Mouse (Mus musculus) spleen, adult 2 months (tissue): ENCODE measurements around the gene Il12rb1. TPM values are rescaled to one million over a fixed set of nuclear protein-coding genes. Genes with fewer than 3 reads are reported as not detected.

Experiments
- DNase-seq, 2 experiments: peaks; one replicate each; pipeline versions ENCODE4 v3.0.0 to v3.0.0-alpha.2; 2012 to 2021; ENCODE audit warnings: low spot score in 2 of 2, low read depth in 1 of 2
- H3K27ac ChIP-seq: fragments of 200-500 bp; 2 replicates; pipeline ENCODE4 v1.5.1; 2012; ENCODE audit warnings: low read length, inconsistent platforms; ENCODE audit not compliant: insufficient read depth
- H3K27me3 ChIP-seq: fragments of 200-500 bp; 2 replicates; pipeline ENCODE4 v1.6.1; 2012; ENCODE audit warnings: mild to moderate bottlenecking, moderate library complexity, low read length, inconsistent platforms; ENCODE audit not compliant: control insufficient read depth, insufficient read depth
- H3K36me3 ChIP-seq: fragments of 200-500 bp; 2 replicates; pipeline ENCODE4 v1.6.1; 2012; ENCODE audit warnings: mild to moderate bottlenecking, low read length, inconsistent platforms; ENCODE audit not compliant: control insufficient read depth, insufficient read depth
- H3K4me1 ChIP-seq: fragments of 200-500 bp; 2 replicates; pipeline ENCODE4 v1.6.1; 2011; ENCODE audit warnings: inconsistent platforms; ENCODE audit not compliant: control insufficient read depth, insufficient read depth, insufficient read length
- H3K4me3 ChIP-seq: fragments of 200-500 bp; 2 replicates; pipeline ENCODE4 v1.5.1; 2011; ENCODE audit warnings: mild to moderate bottlenecking, inconsistent platforms; ENCODE audit not compliant: insufficient read depth, insufficient read length; ENCODE audit errors: extremely low read depth
- CTCF ChIP-seq: fragments of 200-500 bp; IDR thresholded peaks from 2 replicates; pipeline ENCODE4 v1.5.1; 2011; ENCODE audit warnings: mild to moderate bottlenecking, inconsistent platforms; ENCODE audit not compliant: insufficient read depth, insufficient read length, insufficient replicate concordance; ENCODE audit errors: extremely low read depth
- POLR2A ChIP-seq: fragments of 200-500 bp; IDR thresholded peaks from 2 replicates; pipeline ENCODE4 v1.6.1; 2011; ENCODE audit warnings: low read depth, low read length, inconsistent platforms
- WGBS: fragments of 180-500 bp; shearing (Covaris S2); methylation state at CpG from one replicate; pipeline ENCODE4 v1.1.7; 2018; 5-methylcytosine and 5-hydroxymethylcytosine counted together
- polyA plus RNA-seq: library from polyadenylated mRNA; depleted of rRNA; stranded (reverse); fragments of >200 nt; gene quantifications from 2 replicates; pipeline ENCODE4 v1.2.3, GENCODE M21; 2012

Il12rb1 gene
- polyA plus RNA-seq, 1 experiment: 5.8 TPM

DNA sequence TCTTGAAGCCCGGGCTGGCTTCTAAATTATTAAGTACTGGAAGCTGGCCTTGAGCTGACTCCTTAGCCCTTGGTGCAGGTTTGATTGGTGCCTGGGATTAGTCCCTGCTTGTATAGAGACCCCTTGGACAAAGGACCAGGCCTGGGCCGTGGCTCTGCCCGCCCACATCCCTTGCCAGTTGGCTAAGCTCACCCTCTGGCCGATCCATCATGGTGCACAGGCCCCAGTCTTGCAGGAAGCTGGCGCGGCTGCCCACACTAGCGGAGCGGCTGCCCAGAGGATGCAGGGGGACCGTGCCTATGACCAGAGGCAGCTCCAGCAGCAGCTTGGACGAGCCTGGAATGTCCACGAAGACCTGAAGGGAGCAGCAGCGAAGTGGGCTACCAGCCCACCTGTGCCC, 28.4 kb downstream of the Il12rb1 start:
- no peak for DNase-seq
- H3K4me3 ChIP-seq: no peak overlapping the region
- peaks cover 16% of the 10 kb centered on the region for H3K36me3 ChIP-seq
- WGBS: 93% methylated on average over 12 of the region's 12 CpGs
- peaks cover 17% of the 10 kb centered on the region; the same call in 1 of the 2 replicates for H3K4me1 ChIP-seq
- TF ChIP-seq CTCF: no peak
- no peak for TF ChIP-seq POLR2A
- no peaks in the 10 kb centered on the region for H3K27me3 ChIP-seq
- no peak overlapping the region for H3K27ac ChIP-seq

DNA sequence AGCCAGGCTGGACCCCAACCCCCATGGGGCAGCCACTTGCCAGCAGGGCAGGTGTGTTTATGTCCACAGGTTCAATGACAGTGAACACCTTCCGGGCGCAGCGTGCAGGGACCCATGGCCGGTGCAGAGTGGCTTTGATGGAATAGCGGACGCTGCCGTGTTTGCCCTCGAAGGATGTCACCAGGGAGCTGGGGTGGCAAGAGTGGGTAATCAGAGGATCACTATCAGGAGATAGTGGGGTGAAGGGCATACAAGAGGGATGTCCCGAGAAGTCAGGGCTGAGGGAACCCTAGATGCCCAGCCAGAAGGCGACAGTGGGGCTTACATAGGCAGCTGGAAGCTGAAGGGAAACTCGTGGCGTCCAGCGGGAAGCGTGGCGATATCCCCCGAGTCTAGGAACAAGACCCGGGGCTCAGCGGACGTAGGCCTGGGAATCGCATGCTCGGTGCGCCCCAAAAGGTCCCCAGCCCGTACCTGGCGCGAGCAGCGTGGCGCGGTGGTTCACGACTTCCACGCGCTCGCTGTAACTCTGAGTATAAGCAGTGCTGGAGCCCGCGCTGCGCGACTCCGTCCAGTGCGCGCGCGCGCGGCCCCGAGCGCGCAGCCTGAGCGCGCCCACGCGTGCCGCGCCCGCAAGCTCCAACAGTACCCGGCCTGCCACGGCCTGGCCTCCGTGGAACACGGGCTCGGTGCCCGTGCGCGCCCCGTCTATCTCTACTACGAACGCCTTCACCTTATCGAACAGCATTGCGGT, 30.6 kb downstream of the Il12rb1 start:
- no peak for DNase-seq
- Histone ChIP-seq H3K36me3 (peaks cover 16% of the 10 kb centered on the region), H3K4me1 (peaks cover 5% of the 10 kb centered on the region; the same call in 1 of the 2 replicates), H3K4me3 (peak overlapping the region; percentile 70), H3K27me3 (no peaks in the 10 kb centered on the region), H3K27ac (peak overlapping the region; percentile 94)
- TF ChIP-seq POLR2A (no peak), CTCF (no peak)
- 1% methylated on average over 66 of the region's 66 CpGs for WGBS

DNA sequence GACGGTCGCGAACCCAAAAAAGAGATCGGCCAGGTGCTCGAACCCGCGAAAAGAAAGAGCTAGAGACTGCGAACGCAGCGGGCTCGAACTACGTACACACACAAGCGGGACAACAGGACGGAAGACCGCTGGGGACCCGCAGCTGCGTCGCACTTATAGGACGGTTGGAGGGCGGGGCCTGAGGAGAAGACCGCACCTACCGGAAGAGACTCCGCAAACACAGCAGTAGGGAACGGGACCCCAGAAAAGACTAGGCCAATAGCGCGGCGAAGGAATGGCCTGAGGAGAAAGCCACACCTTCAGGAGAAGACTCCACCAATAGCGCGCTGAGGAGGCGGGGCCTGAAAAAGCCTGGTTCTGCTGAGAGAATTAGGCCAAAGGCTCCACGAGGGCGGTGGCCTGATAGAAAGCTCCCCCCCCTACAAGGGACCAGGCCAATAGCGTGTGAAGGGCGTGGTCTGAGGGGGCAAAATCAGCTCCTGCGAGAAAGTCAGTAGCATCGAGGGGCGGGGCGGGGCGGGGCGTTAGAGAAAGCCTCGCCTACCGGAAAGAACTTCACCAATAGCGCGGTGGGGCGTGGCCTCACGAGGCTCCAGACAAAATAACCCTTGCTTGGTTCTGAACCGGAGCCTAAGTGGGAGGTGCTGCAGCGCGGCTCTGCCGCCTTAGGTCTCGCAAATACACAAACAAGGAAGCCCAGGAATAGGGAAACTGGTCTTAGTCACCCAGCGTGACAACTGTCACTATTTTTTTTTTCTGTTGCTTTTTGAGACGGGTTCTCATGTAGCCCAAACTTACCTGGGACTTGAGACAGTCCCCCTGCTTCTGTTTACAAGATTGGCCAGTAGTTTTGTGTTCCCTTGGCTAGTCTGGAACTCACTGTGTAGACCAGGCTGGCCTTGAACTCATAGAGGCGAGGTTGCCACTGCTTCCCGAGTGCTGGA, 31.4 kb downstream of the Il12rb1 start, which contains the start of gene Arrdc2:
TSS of gene Arrdc2 (minus strand) at position 313 of the 944 bp plus-strand sequence.
- TF ChIP-seq POLR2A (peak; percentile 98), CTCF (no peak)
- Histone ChIP-seq H3K27ac (peak within 1 kb of the TSS; percentile 94), H3K4me3 (peak within 1 kb of the TSS; percentile 70), H3K27me3 (no peaks in the 10 kb centered on the region), H3K4me1 (peaks cover 3% of the 10 kb centered on the region; the same call in 1 of the 2 replicates), H3K36me3 (peaks cover 16% of the 10 kb centered on the region)
- WGBS: 2% methylated on average over 55 of the region's 55 CpGs
- DNase-seq: peak; percentile 97 to 100

DNA sequence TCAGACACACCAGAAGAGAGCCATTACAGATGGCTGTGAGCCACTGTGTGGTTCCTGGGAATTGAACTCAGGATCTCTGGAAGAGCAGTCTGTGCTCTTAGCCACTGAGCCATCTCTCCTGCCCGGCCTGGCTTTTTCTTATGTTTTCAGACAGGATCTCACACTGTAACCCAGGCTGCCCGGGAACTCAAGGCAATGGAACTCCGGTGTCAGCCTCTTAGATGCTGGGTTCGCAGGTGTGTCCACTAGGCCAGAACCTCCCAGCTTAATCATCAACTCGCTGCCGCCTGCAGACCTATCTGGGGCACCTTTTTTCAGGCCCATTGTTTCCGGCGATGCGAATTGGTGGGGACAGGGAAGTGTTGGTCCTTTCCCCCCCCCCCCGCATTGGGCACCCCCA, 32.3 kb downstream of the Il12rb1 start:
- Histone ChIP-seq H3K36me3 (peaks cover 13% of the 10 kb centered on the region), H3K27ac (no peak overlapping the region; the same call in 1 of the 2 replicates), H3K27me3 (no peaks in the 10 kb centered on the region), H3K4me3 (no peak overlapping the region), H3K4me1 (peaks cover 3% of the 10 kb centered on the region; the same call in 1 of the 2 replicates)
- WGBS: 53% methylated on average over 10 of the region's 10 CpGs
- DNase-seq: no peak
- TF ChIP-seq CTCF (no peak), POLR2A (no peak)

GRCm38 (mm10) chr8:70841147-70842072, 33.2 kb downstream of the Il12rb1 start:
- peaks cover 3% of the 10 kb centered on the region; the same call in 1 of the 2 replicates for H3K4me1 ChIP-seq
- TF ChIP-seq CTCF: peak; percentile 88; the same call in 1 of the 2 replicates
- no peak for TF ChIP-seq POLR2A
- H3K4me3 ChIP-seq: no peak overlapping the region
- H3K27me3 ChIP-seq: no peaks in the 10 kb centered on the region
- peak in 1 of 2 experiments; percentile 82 for DNase-seq
- H3K27ac ChIP-seq: peak overlapping the region; percentile 61; the same call in 1 of the 2 replicates
- H3K36me3 ChIP-seq: peaks cover 7% of the 10 kb centered on the region; the same call in 1 of the 2 replicates
- 19% methylated on average over 22 of the region's 22 CpGs for WGBS

GRCm38 (mm10) chr8:70842484-70842883, 34.2 kb downstream of the Il12rb1 start:
- Histone ChIP-seq H3K4me3 (no peak overlapping the region), H3K27me3 (no peaks in the 10 kb centered on the region), H3K27ac (no peak overlapping the region), H3K4me1 (peaks cover 3% of the 10 kb centered on the region; the same call in 1 of the 2 replicates), H3K36me3 (no peaks in the 10 kb centered on the region)
- TF ChIP-seq CTCF: no peak
- TF ChIP-seq POLR2A: no peak
- no peak for DNase-seq
- 89% methylated on average over 25 of the region's 25 CpGs for WGBS
